Mouse (Mus musculus): ENCODE measurements at regions not wholly inside any gene's neighbourhood (a gene's known extent, or its start where the extent isn't known, plus 50 kb on each side); places are given as distances from the start of the nearest gene placed in this dataset.

GRCm38 (mm10) chr15:60630756-60631402, 222.7 kb downstream of the Fam84b start:
- no peak for DNase-seq

- no peak for DNase-seq
These were observed 234.8 kb downstream of the Fam84b start for GRCm38 (mm10) chr15:60618801-60619200.

GRCm38 (mm10) chr15:60617371-60617770, 236.2 kb downstream of the Fam84b start:
- no peak for DNase-seq

- DNase-seq: no peak
These were observed 251.7 kb downstream of the Fam84b start for GRCm38 (mm10) chr15:60601885-60602284.

- DNase-seq: no peak
These were observed 276.5 kb downstream of the Fam84b start for GRCm38 (mm10) chr15:60577084-60577483.

- no peak for DNase-seq
These were observed 287.3 kb downstream of the Fam84b start for GRCm38 (mm10) chr15:60566267-60566666.

- DNase-seq: no peak
These were observed 288.6 kb downstream of the Fam84b start for GRCm38 (mm10) chr15:60565017-60565416.

GRCm38 (mm10) chr15:60560641-60561040, 292.9 kb downstream of the Fam84b start:
- DNase-seq: no peak

GRCm38 (mm10) chr15:60555691-60556090, 297.9 kb downstream of the Fam84b start:
- DNase-seq: no peak

- DNase-seq: no peak
These were observed 299.0 kb downstream of the Fam84b start for GRCm38 (mm10) chr15:60554587-60554986.

GRCm38 (mm10) chr15:60548045-60548444, 305.5 kb downstream of the Fam84b start:
- no peak for DNase-seq

GRCm38 (mm10) chr15:60537191-60537590, 316.4 kb downstream of the Fam84b start:
- DNase-seq: no peak

GRCm38 (mm10) chr15:60534701-60535100, 318.9 kb downstream of the Fam84b start:
- no peak for DNase-seq

GRCm38 (mm10) chr15:60516810-60517209, 336.8 kb downstream of the Fam84b start:
- no peak for DNase-seq

- DNase-seq: no peak
These were observed 376.7 kb downstream of the Fam84b start for GRCm38 (mm10) chr15:60476755-60477310.

GRCm38 (mm10) chr15:60475086-60475485, 378.5 kb downstream of the Fam84b start:
- DNase-seq: no peak

- no peak for DNase-seq
These were observed 415.5 kb upstream of the 4933412E24Rik start for GRCm38 (mm10) chr15:60431916-60432315.

- no peak for DNase-seq
These were observed 402.7 kb upstream of the 4933412E24Rik start for GRCm38 (mm10) chr15:60419081-60419480.

- peak; percentile 2 for DNase-seq
These were observed 375.9 kb upstream of the 4933412E24Rik start for GRCm38 (mm10) chr15:60392267-60392666.

GRCm38 (mm10) chr15:60390336-60390735, 373.9 kb upstream of the 4933412E24Rik start:
- no peak for DNase-seq

GRCm38 (mm10) chr15:60387962-60388361, 371.5 kb upstream of the 4933412E24Rik start:
- DNase-seq: no peak
